Mouse (Mus musculus) midbrain, postnatal 0 days (tissue): ENCODE results near the gene Ttc22. TPM values are rescaled to one million over a fixed set of nuclear protein-coding genes. Genes with fewer than 3 reads are reported as not detected.

Experiments
- ATAC-seq: fragments of 200-750 bp; cut with Nextera tagmentation; 2 replicates; pipeline ENCODE4 v1.8.0; 2017; ENCODE audit warnings: moderate number of reproducible peaks, mild to moderate bottlenecking, moderate TSS enrichment, moderate library complexity; ENCODE audit not compliant: low FRiP score
- DNase-seq: peaks from one replicate; pipeline ENCODE4 v3.0.0-alpha.2; 2015; ENCODE audit warnings: low spot score
- H3K27ac ChIP-seq: fragments of 300-500 bp; sonication (generic); 2 replicates; pipeline ENCODE4 v1.5.1; 2014; ENCODE audit warnings: low read depth, mild to moderate bottlenecking, low read length, mixed read lengths
- H3K27me3 ChIP-seq: fragments of 300-500 bp; sonication (generic); 2 replicates; pipeline ENCODE4 v1.6.1; 2014; ENCODE audit warnings: low read length, control low read depth, mixed read lengths; ENCODE audit not compliant: insufficient read depth
- H3K36me3 ChIP-seq: fragments of 300-500 bp; sonication (generic); 2 replicates; pipeline ENCODE4 v1.6.1; 2014; ENCODE audit warnings: low read length, control low read depth, mixed read lengths; ENCODE audit not compliant: insufficient read depth
- H3K4me1 ChIP-seq: fragments of 300-500 bp; sonication (generic); 2 replicates; pipeline ENCODE4 v1.6.1; 2014; ENCODE audit warnings: mild to moderate bottlenecking, control low read depth, antibody characterized with exemption, low read length, mixed read lengths; ENCODE audit not compliant: insufficient read depth
- H3K4me2 ChIP-seq: fragments of 300-500 bp; sonication (generic); 2 replicates; pipeline ENCODE4 v1.6.1; 2014; ENCODE audit warnings: low read depth, mild to moderate bottlenecking, low read length, mixed read lengths; ENCODE audit not compliant: poor library complexity, severe bottlenecking
- H3K4me3 ChIP-seq: fragments of 300-500 bp; sonication (generic); 2 replicates; pipeline ENCODE4 v1.5.1; 2014; ENCODE audit warnings: low read depth, mild to moderate bottlenecking, low read length, moderate library complexity
- H3K9ac ChIP-seq: fragments of 300-500 bp; sonication (generic); replicated peaks from 2 replicates; pipeline ENCODE4 v1.6.1; 2014; ENCODE audit warnings: mild to moderate bottlenecking, low read length, moderate library complexity, mixed read lengths; ENCODE audit not compliant: poor library complexity, severe bottlenecking
- H3K9me3 ChIP-seq: fragments of 300-500 bp; sonication (generic); 2 replicates; pipeline ENCODE4 v1.6.1; 2016; ENCODE audit warnings: low read length, control low read depth
- CTCF ChIP-seq: IDR thresholded peaks from 2 replicates; pipeline ENCODE4 v1.5.1; 2016; ENCODE audit warnings: antibody characterized with exemption, mild to moderate bottlenecking
- WGBS: fragments of 180-500 bp; shearing (Covaris S2); extraction: QIAGEN DNeasy Blood & Tissue Kit; methylation state at CpG from one replicate; pipeline ENCODE4 v1.1.7; 2014; 5-methylcytosine and 5-hydroxymethylcytosine counted together
- polyA plus RNA-seq: library from polyadenylated mRNA; unstranded; fragments of >200 nt; fragmentation: Nextera tagmentation; extraction: Ambion mirVana; gene quantifications from 2 replicates; pipeline ENCODE4 v1.2.1, GENCODE M21; 2015
- total RNA-seq: library from RNA; depleted of rRNA; stranded (reverse); fragments of >200 nt; gene quantifications from 2 replicates; pipeline ENCODE4 v1.2.3, GENCODE M21; 2014

Ttc22 gene
- total and polyA plus RNA-seq, 2 experiments from 2014 or later: 4.1 to 4.6 TPM

DNA sequence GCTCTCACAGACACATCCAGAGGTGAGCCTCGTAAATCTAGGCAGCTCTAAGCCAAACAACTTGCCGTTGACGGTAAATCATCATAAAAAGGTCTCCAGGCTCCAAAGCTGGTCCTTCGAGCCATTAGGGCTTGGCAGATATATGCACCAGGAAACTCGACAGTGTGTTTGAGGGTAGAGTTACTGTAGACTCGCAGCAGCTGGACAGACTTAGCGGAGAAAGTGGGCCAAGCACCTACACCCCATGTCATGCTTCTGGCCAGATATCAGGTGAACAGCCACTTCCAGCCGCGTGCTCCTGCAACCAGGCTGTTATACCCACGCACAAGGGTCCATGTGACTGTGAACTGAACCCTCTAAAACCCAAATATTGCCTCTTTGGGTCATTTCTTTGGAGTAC, 33.4 kb downstream of the Ttc22 start:
- ATAC-seq: no peak
- Histone ChIP-seq H3K36me3 (peaks cover 38% of the 10 kb centered on the region), H3K9me3 (no peaks in the 10 kb centered on the region), H3K4me3 (no peak overlapping the region), H3K27me3 (no peaks in the 10 kb centered on the region), H3K4me2 (no peak overlapping the region), H3K9ac (no peak overlapping the region), H3K4me1 (0 out of 2 replicates have a peak, but pooled peaks cover 2% of the 10 kb centered on the region), H3K27ac (no peak overlapping the region)
- no peak for TF ChIP-seq CTCF
- 94% methylated on average over 10 of the region's 10 CpGs for WGBS
- no peak for DNase-seq

DNA sequence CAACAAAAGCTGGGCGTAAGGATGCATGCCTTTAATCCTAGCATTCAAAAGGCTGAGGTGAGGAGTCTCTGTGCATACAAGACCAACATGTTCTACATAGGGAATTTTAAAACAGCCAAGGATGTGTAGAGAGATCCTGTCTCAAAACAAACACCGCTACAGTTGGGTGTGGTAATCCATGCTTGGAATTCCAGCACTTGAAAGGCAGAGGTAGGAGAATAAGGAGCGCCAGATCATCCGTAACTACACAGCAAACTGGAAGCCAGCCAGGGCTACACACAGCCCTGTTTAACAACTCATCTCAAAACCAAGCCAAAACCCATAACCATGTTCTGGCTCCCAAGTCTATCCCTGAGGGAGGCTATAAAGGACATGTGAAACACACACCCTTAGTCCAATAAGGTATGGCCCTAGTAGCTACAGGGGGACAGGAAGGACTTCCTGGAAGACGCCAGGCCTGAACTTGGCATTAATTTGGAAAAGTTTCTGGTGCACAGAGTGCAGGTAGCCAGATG, 41.8 kb downstream of the Ttc22 start:
- TF ChIP-seq CTCF: no peak
- H3K9me3 ChIP-seq: no peaks in the 10 kb centered on the region
- ATAC-seq: no peak
- no peak for DNase-seq
- 88% methylated on average over 5 of the region's 5 CpGs for WGBS
- no peaks in the 10 kb centered on the region for H3K4me1 ChIP-seq
- no peak overlapping the region for H3K4me2 ChIP-seq
- H3K27ac ChIP-seq: no peak overlapping the region
- H3K9ac ChIP-seq: no peak overlapping the region
- H3K27me3 ChIP-seq: no peaks in the 10 kb centered on the region
- no peak overlapping the region for H3K4me3 ChIP-seq
- H3K36me3 ChIP-seq: peaks cover 67% of the 10 kb centered on the region

DNA sequence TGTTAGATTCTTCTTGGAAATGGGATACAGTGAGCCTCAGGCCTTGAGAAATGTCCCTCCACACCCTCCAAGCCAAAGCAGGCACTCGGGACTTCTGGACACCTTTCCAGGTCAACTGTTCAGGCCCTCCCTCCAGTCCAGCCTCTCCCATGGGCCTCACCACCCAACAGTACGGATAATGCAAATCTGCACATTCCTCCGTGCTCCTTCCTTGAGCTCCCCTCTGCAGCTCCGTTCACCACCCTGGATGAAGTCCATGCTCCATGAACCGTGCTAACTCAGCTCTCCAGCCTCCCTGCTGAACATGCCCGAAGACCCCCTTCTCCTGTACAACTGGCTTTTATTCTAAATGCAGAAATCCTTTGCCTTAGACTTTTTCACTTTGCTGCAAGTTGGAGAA, 42.5 kb downstream of the Ttc22 start:
- no peaks in the 10 kb centered on the region for H3K4me1 ChIP-seq
- ATAC-seq: no peak
- H3K4me3 ChIP-seq: no peak overlapping the region
- no peak overlapping the region for H3K4me2 ChIP-seq
- H3K27me3 ChIP-seq: no peaks in the 10 kb centered on the region
- DNase-seq: no peak
- H3K9ac ChIP-seq: no peak overlapping the region
- no peaks in the 10 kb centered on the region for H3K9me3 ChIP-seq
- WGBS: 94% methylated on average over 6 of the region's 6 CpGs
- peaks cover 65% of the 10 kb centered on the region for H3K36me3 ChIP-seq
- H3K27ac ChIP-seq: no peak overlapping the region
- TF ChIP-seq CTCF: no peak

DNA sequence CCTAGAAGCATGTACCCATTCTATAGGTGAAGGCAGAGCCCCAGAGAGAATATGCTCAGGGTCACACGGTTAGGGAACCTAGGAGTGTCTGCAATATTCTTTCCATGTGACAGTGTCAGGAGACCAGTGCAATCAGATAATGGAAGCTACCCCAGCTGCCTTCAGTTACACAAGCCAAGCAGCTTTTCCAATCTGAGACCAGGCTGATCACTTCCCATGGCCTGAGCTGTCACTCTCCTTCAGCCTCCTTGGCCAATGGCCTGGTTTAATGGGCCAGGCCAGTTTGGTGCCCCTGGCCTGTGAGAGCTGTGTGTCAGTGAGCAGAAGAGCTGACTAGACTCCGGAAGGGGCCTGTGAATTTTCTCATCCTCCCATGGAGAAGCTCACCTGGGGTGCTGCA, 43.0 kb downstream of the Ttc22 start:
- 96% methylated on average over 2 of the region's 2 CpGs for WGBS
- Histone ChIP-seq H3K4me1 (no peaks in the 10 kb centered on the region), H3K4me2 (no peak overlapping the region), H3K27me3 (no peaks in the 10 kb centered on the region), H3K27ac (no peak overlapping the region), H3K9ac (no peak overlapping the region), H3K9me3 (no peaks in the 10 kb centered on the region), H3K36me3 (peaks cover 66% of the 10 kb centered on the region), H3K4me3 (no peak overlapping the region)
- DNase-seq (no peak), ATAC-seq (no peak)
- no peak for TF ChIP-seq CTCF

DNA sequence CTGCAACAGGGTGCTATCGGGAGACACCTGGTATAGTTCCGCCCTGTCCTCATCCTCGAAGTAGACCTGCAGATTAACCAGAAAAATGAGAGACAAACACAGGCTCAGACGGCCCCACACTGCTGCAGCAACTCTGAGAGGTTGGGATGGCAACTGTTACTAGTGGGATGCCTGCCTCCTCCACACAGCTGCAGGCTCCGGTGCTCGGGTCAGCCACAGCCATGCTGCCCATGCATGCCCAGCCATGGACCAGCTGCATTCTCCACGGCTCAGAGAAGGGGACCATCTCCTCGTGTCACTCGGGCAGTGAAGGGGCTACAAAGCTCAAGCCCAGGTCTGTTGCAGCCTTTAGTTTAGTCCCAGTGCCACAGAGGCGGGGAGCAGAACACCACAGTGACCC, 43.4 kb downstream of the Ttc22 start:
- Histone ChIP-seq H3K9me3 (no peaks in the 10 kb centered on the region), H3K27me3 (no peaks in the 10 kb centered on the region), H3K36me3 (peaks cover 67% of the 10 kb centered on the region), H3K4me2 (no peak overlapping the region), H3K4me1 (no peaks in the 10 kb centered on the region), H3K9ac (no peak overlapping the region), H3K4me3 (no peak overlapping the region), H3K27ac (no peak overlapping the region)
- DNase-seq: no peak
- no peak for TF ChIP-seq CTCF
- ATAC-seq: no peak
- whole genome bisulfite sequencing: 93% methylated on average over 10 of the region's 10 CpGs

DNA sequence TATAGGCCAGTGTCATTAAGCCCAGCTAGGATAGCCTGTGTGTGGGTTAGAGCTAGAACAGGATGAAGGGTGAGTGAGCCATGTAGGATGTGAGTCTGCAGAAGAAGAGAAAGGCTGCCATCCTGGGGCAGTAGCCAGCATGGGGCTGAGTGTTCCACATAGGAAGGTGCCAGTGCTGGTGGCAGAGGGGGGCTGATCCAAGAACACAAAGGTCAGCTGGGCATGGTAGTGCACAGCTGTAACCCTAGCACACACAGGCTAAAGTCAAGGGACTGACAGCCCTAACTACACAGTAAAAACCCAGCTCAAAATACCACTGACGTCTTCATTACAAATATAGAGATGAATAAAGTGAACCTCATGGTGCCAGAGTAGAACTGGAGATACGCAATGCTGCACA, 44.3 kb downstream of the Ttc22 start:
- no peak for TF ChIP-seq CTCF
- no peak for ATAC-seq
- Histone ChIP-seq H3K36me3 (peaks cover 72% of the 10 kb centered on the region), H3K9ac (no peak overlapping the region), H3K4me2 (no peak overlapping the region), H3K27me3 (no peaks in the 10 kb centered on the region), H3K4me1 (no peaks in the 10 kb centered on the region), H3K9me3 (no peaks in the 10 kb centered on the region), H3K4me3 (no peak overlapping the region), H3K27ac (no peak overlapping the region)
- WGBS: 89% methylated on average over 2 of the region's 2 CpGs
- DNase-seq: no peak
